Mouse (Mus musculus) mouse trophoblast stem cell (cell line): ENCODE measurements around the gene Olfr1279.
"Not testable (repeated sequence)": the region's sequence is repeated elsewhere in the genome, so short reads cannot be mapped to it uniquely, and the experiment has no call there.

Experiments used
- in situ Hi-C, 2 experiments: fragments of 300-500 bp; cut with MseI, MboI; formaldehyde crosslinking; loops; 2 replicates in 1 of 2; 3 replicates in 1 of 2; pipeline ENCODE4 v1.15.1; 2025

The Olfr1279 gene

GRCm38 (mm10) chr2:111300374-111300773 is at the start of gene Olfr1279:
Olfr1279 (plus strand) TSS chr2:111300635.
- in situ Hi-C loops = no loop called here

DNA sequence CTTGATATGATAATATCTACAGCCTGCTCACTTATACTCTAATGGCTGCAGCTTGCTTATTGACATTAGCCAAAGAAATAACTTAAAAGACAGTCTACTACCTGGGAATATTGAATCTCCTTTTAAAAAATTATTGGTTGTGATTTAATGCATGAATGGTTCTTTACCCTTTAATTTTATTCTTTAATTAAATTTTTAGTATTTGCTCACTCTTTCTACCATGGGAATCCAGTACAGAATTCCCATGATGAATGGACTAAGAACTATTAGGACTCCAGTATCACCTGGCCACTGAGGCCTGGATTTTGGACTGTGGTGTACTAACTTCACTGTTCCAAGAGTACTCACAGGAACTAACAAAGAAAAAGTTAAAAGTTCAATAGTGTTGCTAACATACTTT is 46.2 kb upstream of the Olfr1279 start, which contains the start of gene Olfr1276:
Olfr1276 (plus strand) TSS at position 301 of the 400 bp plus-strand sequence.
- in situ Hi-C loops = no loop called here

- in situ Hi-C loops = no loop called here
Observed at GRCm38 (mm10) chr2:111274006-111274405, 26.4 kb upstream of the Olfr1279 start, which contains the start of gene Olfr1277. Olfr1277 (minus strand) TSS chr2:111274106.

DNA sequence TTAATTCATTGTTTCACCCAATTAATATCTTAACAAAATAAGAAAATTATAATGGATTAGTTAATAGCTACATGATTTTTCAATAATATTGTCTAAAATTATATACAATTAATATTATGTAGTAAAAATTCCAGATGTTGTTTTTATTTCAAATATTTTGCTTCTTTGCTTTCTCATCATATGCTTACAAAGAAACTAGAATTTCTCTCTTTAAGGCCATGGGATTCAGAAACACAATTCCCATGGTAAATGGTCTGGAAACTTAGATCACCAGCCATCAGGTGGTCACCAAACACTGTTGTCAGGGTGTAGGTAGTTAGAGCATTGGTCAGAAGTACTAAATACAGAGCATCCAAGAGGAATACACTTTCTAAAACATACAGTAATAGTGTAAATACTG is 10.6 kb upstream of the Olfr1279 start, which contains the start of gene Olfr1278:
Olfr1278 (plus strand) TSS at position 301 of the 400 bp plus-strand sequence.
- in situ Hi-C loops = no loop called here

DNA sequence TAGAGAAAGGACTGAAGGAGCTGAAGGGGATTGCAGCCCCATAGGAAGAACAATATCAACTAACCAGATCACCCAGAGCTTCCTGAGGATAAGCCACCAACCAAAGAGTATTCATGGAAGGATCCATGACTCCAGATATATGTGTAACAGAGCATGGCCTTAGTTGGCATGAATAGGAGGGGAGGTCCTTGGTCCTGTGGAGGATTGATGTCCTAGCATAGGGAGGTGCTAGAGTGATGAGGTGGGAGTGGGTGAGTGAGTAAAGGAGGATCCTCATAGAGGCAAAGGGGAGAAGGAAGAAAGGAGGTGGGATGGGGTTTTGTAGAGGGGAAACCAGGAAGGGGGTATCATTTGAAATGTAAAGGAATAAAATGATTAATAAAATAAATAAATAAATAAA is 1.9 kb upstream of the Olfr1279 start:
- in situ Hi-C loops = no loop called here

DNA sequence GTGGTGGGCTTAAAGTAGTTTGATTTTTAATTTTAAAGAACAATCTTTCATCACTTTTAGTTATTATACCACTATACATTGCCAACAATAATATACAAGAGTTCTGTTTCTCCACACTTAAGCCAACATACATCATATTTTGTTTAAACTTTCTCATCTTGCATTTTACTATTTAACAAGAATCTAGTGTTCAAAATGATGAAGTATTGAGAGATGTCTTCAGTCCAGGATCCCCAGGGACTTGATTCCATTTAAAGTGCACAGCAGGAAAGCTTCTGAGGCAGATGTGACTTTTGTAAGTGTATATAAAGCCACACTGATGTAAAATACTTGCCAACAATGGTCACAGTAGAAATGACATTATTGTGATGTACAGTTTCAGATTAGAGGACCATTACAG is 13.3 kb downstream of the Olfr1279 start, which contains the start of gene Olfr1280:
Olfr1280 (plus strand) TSS at position 301 of the 400 bp plus-strand sequence.
- in situ Hi-C loops = no loop called here

DNA sequence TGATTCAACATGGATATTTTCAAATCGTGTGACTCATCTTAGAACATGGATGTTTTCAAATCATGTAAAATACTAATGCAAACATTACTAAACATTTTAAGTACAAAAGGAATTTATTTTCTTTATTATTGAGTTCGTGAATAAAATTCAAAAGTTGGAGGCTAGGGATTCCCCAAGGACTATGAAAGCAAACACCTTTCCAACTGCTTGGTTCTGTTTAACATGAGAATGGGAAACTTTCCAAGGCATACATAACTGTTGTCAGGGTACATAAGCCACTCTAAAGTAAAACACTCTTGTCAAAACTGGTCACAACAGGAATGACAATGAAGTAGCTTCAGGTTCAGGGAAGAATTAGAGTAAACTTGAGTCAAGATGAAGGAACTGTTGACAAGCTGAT is 25.8 kb downstream of the Olfr1279 start, which contains the start of gene Olfr1281:
Olfr1281 (plus strand) TSS at position 301 of the 400 bp plus-strand sequence.
- in situ Hi-C loops = no loop called here

DNA sequence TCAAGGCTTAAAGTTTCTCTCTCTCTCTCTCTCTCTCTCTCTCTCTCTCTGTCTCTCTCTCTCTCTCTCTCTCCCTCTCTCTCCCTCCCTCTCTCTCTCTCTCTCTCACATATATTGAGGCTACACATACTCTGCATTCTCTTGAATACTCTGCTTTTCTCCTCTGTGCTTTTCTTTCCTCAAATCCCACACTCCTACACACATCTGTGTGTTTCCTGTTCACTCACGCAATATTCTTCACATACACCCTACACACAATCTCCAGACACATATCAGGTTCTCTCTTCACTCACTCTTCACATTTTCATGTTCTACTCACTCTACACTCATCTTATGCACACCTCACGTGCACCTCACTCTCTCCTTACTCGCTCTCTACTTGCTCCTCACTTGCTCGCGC is 33.3 kb downstream of the Olfr1279 start:
- in situ Hi-C loops = not testable (repeated sequence)

DNA sequence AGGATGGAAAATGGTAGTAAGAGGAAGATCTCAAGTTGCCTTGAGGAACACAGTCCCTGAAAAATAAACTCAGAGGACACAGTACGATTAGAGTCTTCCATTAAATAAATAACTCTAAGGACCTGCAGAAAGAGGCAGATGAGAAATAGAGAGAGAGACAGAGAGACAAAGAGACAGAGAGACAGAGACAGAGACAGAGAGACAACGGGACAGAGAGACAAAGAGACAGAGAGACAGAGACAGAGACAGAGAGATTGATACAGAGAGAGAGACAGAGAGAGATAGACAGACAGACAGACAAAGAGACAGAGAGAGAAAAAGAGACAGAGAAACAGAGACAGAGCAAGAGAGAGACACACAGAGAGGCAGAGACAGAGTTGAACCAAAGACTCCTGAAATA is 35.5 kb downstream of the Olfr1279 start, which contains the start of gene Olfr1282:
Olfr1282 (minus strand) TSS at position 101 of the 400 bp plus-strand sequence.
- in situ Hi-C loops = no loop called here
